Mouse (Mus musculus): ENCODE measurements around the gene Asb8. TPM values are rescaled to one million over a fixed set of nuclear protein-coding genes. Genes with fewer than 3 reads are reported as not detected.

Asb8 gene
- polyA plus RNA-seq, 1 experiment from 2014 or later, result 31.3 TPM

GRCm38 (mm10) chr15:98170917-98171316 lies 5.5 kb upstream of the Asb8 start:
- no peak overlapping the region for H3K9ac ChIP-seq (ENCODE audit: low read length)
- H3K27me3 ChIP-seq (ENCODE audit: control insufficient read depth, insufficient read depth, low read length), result peaks cover 9% of the 10 kb centered on the region; the same call in 1 of the 2 replicates
- 64% methylated on average over 9 of the region's 9 CpGs for WGBS
- no peaks in the 10 kb centered on the region for H3K9me3 ChIP-seq (ENCODE audit: control insufficient read depth, low read length)
- H3K27ac ChIP-seq (replicated peaks), result no peak overlapping the region
- DNase-seq (ENCODE audit: low spot score) (no peak), ATAC-seq (ENCODE audit: low FRiP score, low TSS enrichment) (no peak)
- no peak overlapping the region for H3K4me3 ChIP-seq (ENCODE audit: low read depth, low read length)
- no peaks in the 10 kb centered on the region for H3K36me3 ChIP-seq (ENCODE audit: control insufficient read depth, insufficient read depth, low read length)
- H3K4me1 ChIP-seq (replicated peaks; ENCODE audit: control insufficient read depth, insufficient read depth), result no peaks in the 10 kb centered on the region
- TF ChIP-seq EP300 (optimal IDR thresholded peaks at IDR 0.05), result no peak
- no peak for TF ChIP-seq CTCF (IDR thresholded peaks at IDR 0.05; ENCODE audit: low read depth)
- no peak overlapping the region for H3K4me2 ChIP-seq (replicated peaks; ENCODE audit: low read depth)

- DNase-seq (ENCODE audit: low spot score) (peak; percentile 48), ATAC-seq (ENCODE audit: low FRiP score, low TSS enrichment) (peak; percentile 61)
- H3K27ac ChIP-seq (replicated peaks), result no peak overlapping the region
- H3K9ac ChIP-seq (ENCODE audit: low read length), result no peak overlapping the region
- H3K4me1 ChIP-seq (replicated peaks; ENCODE audit: control insufficient read depth, insufficient read depth), result no peaks in the 10 kb centered on the region
- no peaks in the 10 kb centered on the region for H3K9me3 ChIP-seq (ENCODE audit: control insufficient read depth, low read length)
- H3K4me3 ChIP-seq (ENCODE audit: low read depth, low read length), result no peak overlapping the region
- 28% methylated on average over 7 of the region's 7 CpGs for WGBS
- no peaks in the 10 kb centered on the region for H3K36me3 ChIP-seq (ENCODE audit: control insufficient read depth, insufficient read depth, low read length)
- TF ChIP-seq CTCF (IDR thresholded peaks at IDR 0.05; ENCODE audit: low read depth) (no peak), EP300 (optimal IDR thresholded peaks at IDR 0.05) (no peak)
- peaks cover 9% of the 10 kb centered on the region; the same call in 1 of the 2 replicates for H3K27me3 ChIP-seq (ENCODE audit: control insufficient read depth, insufficient read depth, low read length)
- H3K4me2 ChIP-seq (replicated peaks; ENCODE audit: low read depth), result no peak overlapping the region
These were observed 4.9 kb upstream of the Asb8 start for GRCm38 (mm10) chr15:98170365-98170764.

- Histone ChIP-seq H3K27me3 (ENCODE audit: control insufficient read depth, insufficient read depth, low read length) (peaks cover 9% of the 10 kb centered on the region; the same call in 1 of the 2 replicates), H3K27ac (replicated peaks) (no peak overlapping the region), H3K4me1 (replicated peaks; ENCODE audit: control insufficient read depth, insufficient read depth) (no peaks in the 10 kb centered on the region), H3K4me2 (replicated peaks; ENCODE audit: low read depth) (no peak overlapping the region), H3K36me3 (ENCODE audit: control insufficient read depth, insufficient read depth, low read length) (no peaks in the 10 kb centered on the region), H3K9me3 (ENCODE audit: control insufficient read depth, low read length) (no peaks in the 10 kb centered on the region), H3K9ac (ENCODE audit: low read length) (no peak overlapping the region), H3K4me3 (ENCODE audit: low read depth, low read length) (no peak overlapping the region)
- TF ChIP-seq CTCF (IDR thresholded peaks at IDR 0.05; ENCODE audit: low read depth) (no peak), EP300 (optimal IDR thresholded peaks at IDR 0.05) (no peak)
- WGBS, result 8% methylated on average over 19 of the region's 19 CpGs
- ATAC-seq (ENCODE audit: low FRiP score, low TSS enrichment) (no peak), DNase-seq (ENCODE audit: low spot score) (no peak)
These were observed 3.2 kb upstream of the Asb8 start for GRCm38 (mm10) chr15:98168622-98169004.

- 3% methylated on average over 66 of the region's 69 CpGs for WGBS
- Histone ChIP-seq H3K4me2 (replicated peaks; ENCODE audit: low read depth) (peak overlapping the region; percentile 47), H3K4me1 (replicated peaks; ENCODE audit: control insufficient read depth, insufficient read depth) (no peaks in the 10 kb centered on the region), H3K27ac (replicated peaks) (no peak overlapping the region), H3K27me3 (ENCODE audit: control insufficient read depth, insufficient read depth, low read length) (peaks cover 9% of the 10 kb centered on the region; the same call in 1 of the 2 replicates), H3K4me3 (ENCODE audit: low read depth, low read length) (peak overlapping the region; percentile 29), H3K9me3 (ENCODE audit: control insufficient read depth, low read length) (no peaks in the 10 kb centered on the region), H3K36me3 (ENCODE audit: control insufficient read depth, insufficient read depth, low read length) (no peaks in the 10 kb centered on the region), H3K9ac (ENCODE audit: low read length) (no peak overlapping the region)
- TF ChIP-seq CTCF (IDR thresholded peaks at IDR 0.05; ENCODE audit: low read depth), result no peak
- no peak for TF ChIP-seq EP300 (optimal IDR thresholded peaks at IDR 0.05)
- peak; percentile 51 for ATAC-seq (ENCODE audit: low FRiP score, low TSS enrichment)
- DNase-seq (ENCODE audit: low spot score), result peak; percentile 59
These were observed 2.5 kb upstream of the Asb8 start for GRCm38 (mm10) chr15:98167645-98168621.

- no peak within 1 kb of the TSS for H3K9ac ChIP-seq (ENCODE audit: low read length)
- ATAC-seq (ENCODE audit: low FRiP score, low TSS enrichment), result no peak
- WGBS, result 4% methylated on average over 15 of the region's 18 CpGs
These were observed 1.7 kb upstream of the Asb8 start, which contains the start of gene Ccdc184 for GRCm38 (mm10) chr15:98166963-98167644. Ccdc184 (plus strand) TSS chr15:98167158.

More at GRCm38 (mm10) chr15:98166963-98167644, 1.7 kb upstream of the Asb8 start, which contains the start of gene Ccdc184:
- peak within 1 kb of the TSS; percentile 29 for H3K4me3 ChIP-seq (ENCODE audit: low read depth, low read length)
- no peak within 1 kb of the TSS for H3K27ac ChIP-seq (replicated peaks)
- TF ChIP-seq EP300 (optimal IDR thresholded peaks at IDR 0.05) (no peak), CTCF (IDR thresholded peaks at IDR 0.05; ENCODE audit: low read depth) (no peak)
- peaks cover 9% of the 10 kb centered on the region; the same call in 1 of the 2 replicates for H3K27me3 ChIP-seq (ENCODE audit: control insufficient read depth, insufficient read depth, low read length)
- no peaks in the 10 kb centered on the region for H3K36me3 ChIP-seq (ENCODE audit: control insufficient read depth, insufficient read depth, low read length)
- DNase-seq (ENCODE audit: low spot score), result no peak
- no peaks in the 10 kb centered on the region for H3K4me1 ChIP-seq (replicated peaks; ENCODE audit: control insufficient read depth, insufficient read depth)
- H3K9me3 ChIP-seq (ENCODE audit: control insufficient read depth, low read length), result no peaks in the 10 kb centered on the region
- peak within 1 kb of the TSS; percentile 47 for H3K4me2 ChIP-seq (replicated peaks; ENCODE audit: low read depth)

Data from stomach, postnatal 0 days (tissue).